Mouse (Mus musculus) lung, adult 2 months (tissue): ENCODE results near the gene Ccr1l1. TPM values are rescaled to one million over a fixed set of nuclear protein-coding genes. Genes with fewer than 3 reads are reported as not detected.

Experiments used
- DNase-seq: peaks from one replicate; pipeline ENCODE4 v3.0.0; 2022
- H3K4me1 ChIP-seq: fragments of 200-500 bp; 2 replicates; pipeline ENCODE4 v1.6.1; 2011; ENCODE audit warnings: low read length; ENCODE audit not compliant: control insufficient read depth, insufficient read depth
- H3K4me3 ChIP-seq: fragments of 200-500 bp; replicated peaks from 2 replicates; pipeline ENCODE3; 2011; ENCODE audit warnings: low read depth, mild to moderate bottlenecking, control low read depth, low read length; ENCODE audit errors: extremely low read depth
- CTCF ChIP-seq: fragments of 200-500 bp; IDR thresholded peaks from 2 replicates; pipeline ENCODE4 v1.5.1; 2011; ENCODE audit warnings: mild to moderate bottlenecking, low read length, control low read depth; ENCODE audit not compliant: insufficient read depth
- POLR2A ChIP-seq: fragments of 200-500 bp; IDR thresholded peaks from 2 replicates; pipeline ENCODE4 v1.6.1; 2011; ENCODE audit warnings: low read depth, mild to moderate bottlenecking, control low read depth, low read length, borderline replicate concordance; ENCODE audit errors: extremely low read depth
- WGBS: fragments of 180-500 bp; shearing (Covaris S2); methylation state at CpG from one replicate; pipeline ENCODE4 v1.1.7; 2018; 5-methylcytosine and 5-hydroxymethylcytosine counted together
- polyA plus RNA-seq: library from polyadenylated mRNA; depleted of rRNA; stranded (reverse); fragments of >200 nt; gene quantifications from 2 replicates; pipeline ENCODE4 v1.2.3, GENCODE M21; 2012; rRNA removed

Ccr1l1 gene
- not detected in 2 replicates for polyA plus RNA-seq

DNA sequence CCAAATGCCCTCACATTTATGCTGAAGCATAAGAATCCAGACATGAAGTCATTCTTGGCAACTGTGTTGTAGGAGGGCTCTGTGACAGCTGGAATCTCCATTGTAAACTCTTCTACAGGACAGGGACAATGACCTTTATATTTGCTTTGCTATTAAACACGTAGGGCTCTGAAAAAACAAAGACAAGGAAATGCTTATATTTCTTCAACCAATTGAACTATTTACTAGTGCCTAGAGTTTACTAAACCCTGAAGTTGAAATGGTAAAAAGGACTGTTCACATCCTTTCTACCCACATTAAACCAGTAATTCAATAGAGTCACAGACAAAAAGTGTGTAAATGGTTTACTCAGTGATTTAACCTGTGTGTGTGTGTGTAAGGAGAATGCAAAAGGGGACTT, at the start of gene Ccr1l1:
Ccr1l1 (minus strand) TSS at position 101 of the 400 bp plus-strand sequence.
- 18% methylated on average over 1 of the region's 1 CpGs for WGBS
- H3K4me3 ChIP-seq: no peak within 1 kb of the TSS
- no peak for TF ChIP-seq POLR2A
- TF ChIP-seq CTCF: no peak
- no peak for DNase-seq
- H3K4me1 ChIP-seq: no peaks in the 10 kb centered on the region

DNA sequence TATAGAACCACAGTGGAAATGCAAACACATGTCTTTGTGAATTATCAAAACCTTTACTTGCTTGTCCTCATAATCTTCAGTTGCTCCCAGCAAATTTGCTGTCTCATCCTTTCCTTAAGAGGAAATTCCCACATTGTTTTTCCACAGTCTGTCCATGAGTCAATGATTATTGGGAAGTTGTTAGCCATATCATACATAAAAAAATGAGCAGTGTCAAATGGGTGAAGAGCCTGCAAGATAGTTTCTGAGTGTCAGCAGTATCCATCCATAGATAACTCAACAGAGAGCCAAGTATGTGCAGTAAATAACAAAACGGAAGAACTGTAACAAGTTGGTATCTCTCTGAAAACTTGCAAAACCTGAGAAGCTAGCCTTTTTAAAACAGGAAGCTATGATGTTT, 43.5 kb upstream of the Ccr1l1 start, which contains the start of gene Ccr3:
Ccr3 (plus strand) TSS at position 301 of the 400 bp plus-strand sequence.
- WGBS: 88% methylated on average over 1 of the region's 1 CpGs
- no peak within 1 kb of the TSS for H3K4me3 ChIP-seq
- H3K4me1 ChIP-seq: no peaks in the 10 kb centered on the region
- TF ChIP-seq POLR2A (no peak), CTCF (no peak)
- DNase-seq: no peak

DNA sequence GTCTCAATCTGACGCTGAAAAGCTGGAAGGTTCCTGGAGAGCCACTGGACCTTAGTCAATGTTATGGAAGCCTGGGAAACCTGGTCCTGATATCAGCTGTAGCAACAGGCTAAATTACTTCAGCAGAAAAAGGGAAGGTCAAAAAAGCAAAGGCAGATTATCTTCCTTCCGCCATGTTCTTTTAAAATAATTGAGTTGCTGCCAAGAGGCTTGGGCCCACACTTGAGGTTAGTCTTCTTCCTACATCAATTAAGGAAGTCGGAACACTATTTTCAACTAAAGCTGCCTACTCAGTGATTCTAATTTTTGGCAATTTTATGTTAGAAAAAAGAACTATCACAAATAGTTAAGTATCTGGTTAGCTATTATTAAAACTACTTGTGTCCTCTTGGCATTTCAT, 41.7 kb upstream of the Ccr1l1 start:
- H3K4me3 ChIP-seq: no peak overlapping the region
- 80% methylated on average over 3 of the region's 3 CpGs for WGBS
- H3K4me1 ChIP-seq: no peaks in the 10 kb centered on the region
- TF ChIP-seq CTCF (no peak), POLR2A (no peak)
- no peak for DNase-seq

DNA sequence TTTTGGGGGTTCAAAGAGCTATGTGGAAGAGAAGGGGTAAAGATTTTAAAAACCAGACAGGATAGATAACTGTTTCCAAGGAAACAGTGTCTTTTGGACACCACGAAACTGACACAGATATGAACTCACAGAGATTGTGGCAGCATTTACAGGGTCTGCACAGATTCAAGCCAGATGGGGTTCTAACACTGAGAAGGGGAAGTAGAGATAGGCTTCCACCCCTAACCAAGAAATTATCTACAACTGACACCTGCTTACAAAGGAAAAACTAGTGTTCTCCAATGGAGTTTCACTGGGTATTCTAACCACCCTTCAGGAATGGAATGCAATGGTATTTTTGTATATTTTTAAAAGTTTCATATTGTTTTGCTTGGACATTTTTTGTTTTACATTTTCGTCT, 37.8 kb upstream of the Ccr1l1 start:
- no peak for TF ChIP-seq CTCF
- no peak for TF ChIP-seq POLR2A
- 65% methylated on average over 2 of the region's 2 CpGs for WGBS
- no peak overlapping the region for H3K4me3 ChIP-seq
- no peaks in the 10 kb centered on the region for H3K4me1 ChIP-seq
- DNase-seq: no peak

DNA sequence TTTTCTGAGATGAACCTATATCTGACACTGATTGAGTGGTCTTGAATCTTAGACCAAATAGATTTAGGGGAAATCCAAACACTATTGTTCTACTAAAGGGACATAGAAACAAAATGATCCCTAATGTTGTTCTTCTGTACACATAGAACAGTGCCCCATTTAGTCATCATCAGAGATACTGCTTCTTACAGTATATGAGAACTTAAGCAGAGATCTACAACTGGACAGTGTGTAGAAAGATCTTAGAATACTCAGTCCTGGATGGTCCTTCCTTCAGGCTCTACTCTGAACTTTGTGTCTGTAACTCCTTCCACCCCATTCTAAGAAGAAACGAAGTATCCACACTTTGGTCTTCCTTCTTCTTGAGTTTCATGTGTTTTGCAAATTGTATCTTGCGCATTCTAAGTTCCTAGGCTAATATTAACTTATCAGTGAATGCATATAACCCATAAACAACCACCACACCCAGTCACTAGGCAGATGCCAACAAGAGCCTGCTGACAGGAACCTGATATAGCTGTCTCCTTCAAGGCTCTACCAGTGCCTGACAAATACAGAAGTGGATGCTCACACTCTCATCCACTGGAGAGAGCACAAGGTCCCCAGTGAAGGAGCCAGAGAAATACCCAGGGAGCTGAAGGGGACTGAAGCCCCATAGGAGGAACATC, 36.9 kb upstream of the Ccr1l1 start:
- H3K4me1 ChIP-seq: no peaks in the 10 kb centered on the region
- H3K4me3 ChIP-seq: no peak overlapping the region
- 76% methylated on average over 2 of the region's 2 CpGs for WGBS
- DNase-seq: no peak
- TF ChIP-seq CTCF (no peak), POLR2A (no peak)

DNA sequence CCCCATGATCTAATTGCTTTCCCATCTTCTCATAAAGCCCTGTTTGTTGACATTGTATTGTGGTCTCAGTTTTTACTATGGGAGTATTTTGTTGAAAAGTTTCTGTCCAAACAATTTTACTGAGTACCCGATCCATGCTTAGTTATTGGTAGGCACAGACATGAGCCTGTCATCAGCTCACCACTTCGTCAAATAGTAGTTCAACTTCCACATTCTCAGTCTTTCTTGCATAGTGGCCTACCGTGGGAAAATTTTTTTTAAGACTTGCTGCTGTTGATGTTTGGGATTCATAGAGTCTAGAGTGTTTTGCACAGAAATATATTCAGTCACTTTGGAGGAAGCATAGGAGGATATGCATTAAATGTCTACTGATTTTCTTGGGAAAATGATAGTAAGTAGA, 35.1 kb upstream of the Ccr1l1 start:
- Histone ChIP-seq H3K4me3 (no peak overlapping the region), H3K4me1 (no peaks in the 10 kb centered on the region)
- no peak for DNase-seq
- TF ChIP-seq POLR2A (no peak), CTCF (no peak)
- 72% methylated on average over 3 of the region's 3 CpGs for WGBS

DNA sequence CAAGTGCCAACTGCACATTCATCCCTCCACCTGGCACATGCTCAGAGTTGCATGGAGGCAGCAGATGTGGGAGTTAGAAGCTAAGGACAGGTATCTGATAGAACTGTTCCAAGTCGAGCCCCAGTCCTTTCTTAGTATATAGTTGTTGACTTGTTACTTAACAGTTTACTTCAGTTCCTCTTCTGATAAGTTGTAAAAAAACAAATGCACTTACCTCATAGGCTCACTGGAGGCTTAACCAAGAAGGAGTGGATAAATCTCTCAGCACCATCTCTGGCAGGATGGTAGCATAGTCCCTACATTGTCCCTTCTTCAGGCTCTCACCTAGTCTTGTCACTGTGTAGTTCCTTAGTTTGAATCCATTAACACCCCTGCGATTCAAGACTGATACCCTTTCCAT, 34.5 kb upstream of the Ccr1l1 start:
- H3K4me3 ChIP-seq: no peak overlapping the region
- no peak for DNase-seq
- no peaks in the 10 kb centered on the region for H3K4me1 ChIP-seq
- 58% methylated on average over 2 of the region's 2 CpGs for WGBS
- no peak for TF ChIP-seq CTCF
- no peak for TF ChIP-seq POLR2A

DNA sequence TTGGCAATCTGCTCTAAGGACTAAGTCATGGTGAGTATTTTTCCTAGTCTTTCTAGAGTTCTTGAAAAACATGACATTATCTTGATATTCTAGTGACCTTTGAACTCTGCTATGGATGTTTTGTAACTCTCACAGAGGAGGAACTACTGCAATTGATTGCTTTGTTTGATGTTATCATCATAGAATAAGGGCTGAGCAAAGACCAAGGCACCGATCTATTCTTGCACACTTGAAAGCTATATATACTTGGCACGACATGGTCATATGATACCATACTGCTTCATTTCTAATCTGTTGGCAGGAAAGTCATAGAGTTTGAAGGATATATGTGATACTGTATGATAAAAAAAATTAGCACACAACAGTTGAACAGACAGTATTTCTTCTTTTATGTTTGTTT, 21.6 kb upstream of the Ccr1l1 start:
- WGBS: 74% methylated on average over 2 of the region's 2 CpGs
- Histone ChIP-seq H3K4me3 (no peak overlapping the region), H3K4me1 (no peaks in the 10 kb centered on the region)
- no peak for DNase-seq
- TF ChIP-seq CTCF (no peak), POLR2A (no peak)

DNA sequence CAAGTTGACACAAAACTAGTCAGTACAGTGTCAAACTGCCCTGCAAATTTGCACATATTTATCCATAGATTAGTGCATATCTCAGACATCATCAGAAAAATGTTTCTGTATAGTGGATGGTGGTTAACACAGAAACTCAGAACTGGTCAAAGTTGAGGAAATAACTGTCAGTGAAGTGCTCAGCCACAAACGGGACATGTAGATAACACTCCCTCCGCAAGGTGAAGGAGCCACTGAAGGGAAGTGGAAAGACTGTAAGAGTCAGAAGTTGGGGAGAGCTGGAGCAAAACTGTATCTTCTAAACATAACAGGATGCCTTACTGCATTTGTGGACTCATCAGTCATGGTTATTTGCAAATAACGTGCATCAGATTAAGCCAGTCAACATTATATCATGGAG, 19.5 kb upstream of the Ccr1l1 start:
- 51% methylated on average over 3 of the region's 3 CpGs for WGBS
- no peaks in the 10 kb centered on the region for H3K4me1 ChIP-seq
- H3K4me3 ChIP-seq: no peak overlapping the region
- no peak for DNase-seq
- TF ChIP-seq POLR2A: no peak
- TF ChIP-seq CTCF: no peak

DNA sequence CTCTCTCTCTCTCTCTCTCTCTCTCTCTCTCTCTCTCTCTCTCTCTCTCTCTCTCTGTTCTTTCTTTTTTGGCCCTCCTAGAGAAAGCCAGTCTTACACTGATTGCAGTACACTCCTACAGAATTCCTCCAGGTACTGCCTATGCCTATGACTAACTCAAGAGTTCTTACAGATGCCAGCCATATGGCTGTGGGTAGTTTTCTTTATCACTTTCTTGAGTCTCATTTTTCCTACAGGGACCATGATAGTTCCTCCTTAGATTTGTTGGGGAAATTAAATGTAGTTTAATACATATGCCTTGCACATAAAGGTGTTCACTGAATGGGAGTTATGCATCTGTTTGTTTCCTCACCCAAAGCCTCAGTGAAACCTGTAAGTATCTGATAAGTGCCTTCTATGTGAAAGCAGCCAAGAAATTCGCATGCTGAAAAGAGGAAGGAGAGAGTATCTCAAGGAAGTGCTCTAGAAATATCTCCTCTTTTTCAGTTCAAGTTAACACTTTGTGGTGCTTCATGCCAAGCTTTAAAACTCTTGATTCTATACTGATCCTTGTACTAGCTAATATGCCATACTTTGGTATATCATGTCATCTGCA, 13.2 kb upstream of the Ccr1l1 start:
- TF ChIP-seq CTCF: no peak
- no peak for TF ChIP-seq POLR2A
- H3K4me3 ChIP-seq: no peak overlapping the region
- H3K4me1 ChIP-seq: peaks cover 2% of the 10 kb centered on the region; the same call in 1 of the 2 replicates
- no peak for DNase-seq
- WGBS: 14% methylated on average over 1 of the region's 1 CpGs
